Mouse (Mus musculus): ENCODE results near the gene Aldh1b1.

DNA sequence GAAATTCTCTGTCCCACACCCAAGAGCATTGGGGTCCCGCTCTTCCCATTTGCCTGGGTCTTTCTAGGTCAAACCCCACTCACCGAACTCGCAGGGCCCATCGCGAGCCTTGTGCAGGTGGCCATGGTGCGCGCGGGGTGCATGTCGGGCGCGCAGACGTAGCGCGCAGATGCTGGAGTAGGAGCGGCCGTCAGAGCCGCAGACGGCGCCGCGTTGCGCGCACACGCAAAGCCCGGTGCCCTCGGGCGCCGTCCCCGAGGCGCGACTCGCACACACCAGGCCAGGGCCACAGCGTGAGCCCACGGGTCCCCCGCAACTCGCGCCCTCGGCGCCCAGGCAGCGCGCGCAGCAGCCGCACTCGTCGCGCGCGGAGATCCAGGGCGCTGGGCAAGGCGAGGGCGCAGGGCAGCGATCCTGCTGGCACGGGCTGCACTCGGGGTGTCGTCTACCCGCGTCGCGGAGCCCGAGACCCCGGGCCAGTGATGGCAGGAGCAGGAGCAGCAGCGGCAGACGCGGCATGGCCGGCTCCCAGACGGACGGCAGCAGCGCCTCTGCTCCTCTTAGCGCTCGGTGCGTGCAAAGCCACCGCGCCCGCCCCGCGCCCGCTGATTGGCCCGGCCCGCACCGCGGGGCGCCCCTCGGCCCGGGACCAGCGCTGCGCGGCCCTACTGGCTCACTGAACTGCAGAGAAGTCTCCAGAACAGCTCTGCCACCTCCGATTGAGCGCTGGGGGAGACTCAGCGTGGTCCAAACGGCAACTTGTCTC is 27.6 kb downstream of the Aldh1b1 start, which contains the start of gene Igfbpl1:
- TF ChIP-seq POLR2A (IDR thresholded peaks at IDR 0.05; ENCODE audit: extremely low read depth, insufficient read depth, low read length) (no peak), CTCF (IDR thresholded peaks at IDR 0.05; ENCODE audit: extremely low read depth, insufficient read depth, low read length) (no peak)
